Mouse (Mus musculus): ENCODE measurements at regions not wholly inside any gene's neighbourhood (a gene's known extent, or its start where the extent isn't known, plus 50 kb on each side); places are given as distances from the start of the nearest gene placed in this dataset.

- no peak for DNase-seq (ENCODE audit: extremely low spot score, low read depth, low spot score)
Observed at GRCm38 (mm10) chr19:56039091-56040004, 247.6 kb upstream of the Habp2 start.

- DNase-seq (ENCODE audit: extremely low spot score, low read depth, low spot score), result no peak
Observed at GRCm38 (mm10) chr19:56041930-56042329, 245.0 kb upstream of the Habp2 start.

- no peak for DNase-seq (ENCODE audit: extremely low spot score, low read depth, low spot score)
Observed at GRCm38 (mm10) chr19:56046784-56047390, 240.1 kb upstream of the Habp2 start.

- DNase-seq (ENCODE audit: extremely low spot score, low read depth, low spot score), result no peak
Observed at GRCm38 (mm10) chr19:56054186-56054585, 232.8 kb upstream of the Habp2 start.

GRCm38 (mm10) chr19:56056397-56056796 is 230.5 kb upstream of the Habp2 start:
- DNase-seq (ENCODE audit: extremely low spot score, low read depth, low spot score), result no peak

- DNase-seq (ENCODE audit: extremely low spot score, low read depth, low spot score), result no peak
Observed at GRCm38 (mm10) chr19:56061882-56062540, 224.9 kb upstream of the Habp2 start.

GRCm38 (mm10) chr19:56063099-56063498 is 223.8 kb upstream of the Habp2 start:
- no peak for DNase-seq (ENCODE audit: extremely low spot score, low read depth, low spot score)

GRCm38 (mm10) chr19:56065730-56066129 is 221.2 kb upstream of the Habp2 start:
- no peak for DNase-seq (ENCODE audit: extremely low spot score, low read depth, low spot score)

- DNase-seq (ENCODE audit: extremely low spot score, low read depth, low spot score), result no peak
Observed at GRCm38 (mm10) chr19:56068165-56068564, 218.8 kb upstream of the Habp2 start.

GRCm38 (mm10) chr19:56068854-56069253 is 218.1 kb upstream of the Habp2 start:
- DNase-seq (ENCODE audit: extremely low spot score, low read depth, low spot score), result no peak

GRCm38 (mm10) chr19:56069266-56069665 is 217.7 kb upstream of the Habp2 start:
- no peak for DNase-seq (ENCODE audit: extremely low spot score, low read depth, low spot score)

- no peak for DNase-seq (ENCODE audit: extremely low spot score, low read depth, low spot score)
Observed at GRCm38 (mm10) chr19:56071340-56071739, 215.6 kb upstream of the Habp2 start.

GRCm38 (mm10) chr19:56076128-56076527 is 210.8 kb upstream of the Habp2 start:
- no peak for DNase-seq (ENCODE audit: extremely low spot score, low read depth, low spot score)

GRCm38 (mm10) chr19:56077491-56077890 is 209.4 kb upstream of the Habp2 start:
- DNase-seq (ENCODE audit: extremely low spot score, low read depth, low spot score), result no peak

- peak; percentile 92 for DNase-seq (ENCODE audit: extremely low spot score, low read depth, low spot score)
Observed at GRCm38 (mm10) chr19:56086413-56087083, 200.4 kb upstream of the Habp2 start.

GRCm38 (mm10) chr19:56087127-56087526 is 199.8 kb upstream of the Habp2 start:
- DNase-seq (ENCODE audit: extremely low spot score, low read depth, low spot score), result peak; percentile 63

- no peak for DNase-seq (ENCODE audit: extremely low spot score, low read depth, low spot score)
Observed at GRCm38 (mm10) chr19:56089795-56090375, 197.1 kb upstream of the Habp2 start.

- DNase-seq (ENCODE audit: extremely low spot score, low read depth, low spot score), result no peak
Observed at GRCm38 (mm10) chr19:56091581-56091980, 195.4 kb upstream of the Habp2 start.

- no peak for DNase-seq (ENCODE audit: extremely low spot score, low read depth, low spot score)
Observed at GRCm38 (mm10) chr19:56095873-56096272, 191.1 kb upstream of the Habp2 start.

- peak; percentile 95 for DNase-seq (ENCODE audit: extremely low spot score, low read depth, low spot score)
Observed at GRCm38 (mm10) chr19:56099725-56100124, 187.2 kb upstream of the Habp2 start.

Data from hindlimb bud, embryonic 11.5 days (tissue).